Mouse (Mus musculus): ENCODE measurements around the gene Stim1. TPM values are rescaled to one million over a fixed set of nuclear protein-coding genes. Genes with fewer than 3 reads are reported as not detected.
"Not testable (repeated sequence)": the region's sequence is repeated elsewhere in the genome, so short reads cannot be mapped to it uniquely, and the experiment has no call there.

Stim1 gene
- polyA plus RNA-seq, 1 experiment from 2014 or later = 11.6 TPM

GRCm38 (mm10) chr7:102253631-102254030 lies 14.0 kb upstream of the Stim1 start:
- Histone ChIP-seq H3K27ac (replicated peaks) (no peak overlapping the region), H3K4me3 (no peak overlapping the region), H3K4me2 (no peak overlapping the region), H3K36me3 (no peaks in the 10 kb centered on the region), H3K9me3 (no peaks in the 10 kb centered on the region), H3K27me3 (no peaks in the 10 kb centered on the region), H3K9ac (no peak overlapping the region), H3K4me1 (replicated peaks) (peaks cover 19% of the 10 kb centered on the region)
- no peak for ATAC-seq (ENCODE audit: low read depth)
- WGBS = 93% methylated on average over 1 of the region's 1 CpGs

- no peak within 1 kb of the TSS for H3K27ac ChIP-seq (replicated peaks)
- H3K4me1 ChIP-seq (replicated peaks) = peaks cover 5% of the 10 kb centered on the region
- no peak within 1 kb of the TSS for H3K9ac ChIP-seq
- ATAC-seq (ENCODE audit: low read depth) = no peak
- H3K36me3 ChIP-seq = no peaks in the 10 kb centered on the region
- H3K27me3 ChIP-seq = no peaks in the 10 kb centered on the region
- H3K4me3 ChIP-seq = no peak within 1 kb of the TSS
- H3K9me3 ChIP-seq = no peaks in the 10 kb centered on the region
- WGBS = 84% methylated on average over 3 of the region's 3 CpGs
- H3K4me2 ChIP-seq = no peak within 1 kb of the TSS
Measured at GRCm38 (mm10) chr7:102255954-102256353, 11.7 kb upstream of the Stim1 start, which contains the start of gene Rhog. Rhog (minus strand) TSS chr7:102256054.

- no peak overlapping the region for H3K4me3 ChIP-seq
- H3K27ac ChIP-seq (replicated peaks) = no peak overlapping the region
- no peaks in the 10 kb centered on the region for H3K27me3 ChIP-seq
- no peaks in the 10 kb centered on the region for H3K36me3 ChIP-seq
- H3K9ac ChIP-seq = no peak overlapping the region
- no peaks in the 10 kb centered on the region for H3K4me1 ChIP-seq (replicated peaks)
- ATAC-seq (ENCODE audit: low read depth) = no peak
- 87% methylated on average over 3 of the region's 3 CpGs for WGBS
- H3K4me2 ChIP-seq = no peak overlapping the region
- H3K9me3 ChIP-seq = no peaks in the 10 kb centered on the region
Measured at GRCm38 (mm10) chr7:102256636-102257035, 11.0 kb upstream of the Stim1 start.

GRCm38 (mm10) chr7:102258189-102258588 lies 9.4 kb upstream of the Stim1 start:
- ATAC-seq (ENCODE audit: low read depth) = peak; percentile 48
- Histone ChIP-seq H3K27ac (replicated peaks) (no peak overlapping the region), H3K4me2 (no peak overlapping the region), H3K9me3 (no peaks in the 10 kb centered on the region), H3K4me3 (no peak overlapping the region), H3K36me3 (no peaks in the 10 kb centered on the region), H3K9ac (no peak overlapping the region), H3K27me3 (no peaks in the 10 kb centered on the region), H3K4me1 (replicated peaks) (no peaks in the 10 kb centered on the region)
- 19% methylated on average over 4 of the region's 4 CpGs for WGBS

GRCm38 (mm10) chr7:102258753-102259152 lies 8.9 kb upstream of the Stim1 start:
- no peaks in the 10 kb centered on the region for H3K27me3 ChIP-seq
- H3K27ac ChIP-seq (replicated peaks) = no peak overlapping the region
- no peak for ATAC-seq (ENCODE audit: low read depth)
- H3K4me3 ChIP-seq = no peak overlapping the region
- H3K4me1 ChIP-seq (replicated peaks) = no peaks in the 10 kb centered on the region
- H3K36me3 ChIP-seq = no peaks in the 10 kb centered on the region
- H3K4me2 ChIP-seq = no peak overlapping the region
- no peaks in the 10 kb centered on the region for H3K9me3 ChIP-seq
- H3K9ac ChIP-seq = no peak overlapping the region
- 51% methylated on average over 3 of the region's 3 CpGs for WGBS

- Histone ChIP-seq H3K27me3 (no peaks in the 10 kb centered on the region), H3K4me2 (no peak overlapping the region), H3K4me3 (no peak overlapping the region), H3K9ac (no peak overlapping the region), H3K27ac (replicated peaks) (no peak overlapping the region), H3K36me3 (no peaks in the 10 kb centered on the region), H3K4me1 (replicated peaks) (no peaks in the 10 kb centered on the region), H3K9me3 (no peaks in the 10 kb centered on the region)
- 88% methylated on average over 10 of the region's 10 CpGs for WGBS
- no peak for ATAC-seq (ENCODE audit: low read depth)
Measured at GRCm38 (mm10) chr7:102259716-102260479, 7.7 kb upstream of the Stim1 start.

GRCm38 (mm10) chr7:102260518-102260917 lies 7.1 kb upstream of the Stim1 start:
- H3K9me3 ChIP-seq = no peaks in the 10 kb centered on the region
- WGBS = 94% methylated on average over 1 of the region's 1 CpGs
- no peak overlapping the region for H3K4me2 ChIP-seq
- H3K27ac ChIP-seq (replicated peaks) = no peak overlapping the region
- no peak overlapping the region for H3K4me3 ChIP-seq
- ATAC-seq (ENCODE audit: low read depth) = no peak
- no peaks in the 10 kb centered on the region for H3K27me3 ChIP-seq
- H3K4me1 ChIP-seq (replicated peaks) = no peaks in the 10 kb centered on the region
- no peaks in the 10 kb centered on the region for H3K36me3 ChIP-seq
- no peak overlapping the region for H3K9ac ChIP-seq

- H3K4me1 ChIP-seq (replicated peaks) = peaks cover 2% of the 10 kb centered on the region; the same call in 1 of the 2 replicates
- H3K4me2 ChIP-seq = no peak overlapping the region
- H3K9me3 ChIP-seq = no peaks in the 10 kb centered on the region
- H3K9ac ChIP-seq = no peak overlapping the region
- no peaks in the 10 kb centered on the region; the same call in 1 of the 2 replicates for H3K27me3 ChIP-seq
- H3K4me3 ChIP-seq = no peak overlapping the region
- no peaks in the 10 kb centered on the region for H3K36me3 ChIP-seq
- no peak overlapping the region for H3K27ac ChIP-seq (replicated peaks)
- ATAC-seq (ENCODE audit: low read depth) = no peak
- 97% methylated on average over 2 of the region's 2 CpGs for whole genome bisulfite sequencing
Measured at GRCm38 (mm10) chr7:102263020-102263419, 4.6 kb upstream of the Stim1 start.

- H3K4me3 ChIP-seq; H3K9me3 ChIP-seq; H3K27ac ChIP-seq (replicated peaks); H3K36me3 ChIP-seq; H3K9ac ChIP-seq; H3K4me2 ChIP-seq; ATAC-seq (ENCODE audit: low read depth): not testable (repeated sequence)
- 90% methylated on average over 10 of the region's 10 CpGs for WGBS
- Histone ChIP-seq H3K4me1 (replicated peaks) (peaks cover 11% of the 10 kb centered on the region), H3K27me3 (peaks cover 12% of the 10 kb centered on the region)
Measured at GRCm38 (mm10) chr7:102266021-102266400, 1.6 kb upstream of the Stim1 start.

- Histone ChIP-seq H3K36me3 (no peaks in the 10 kb centered on the region), H3K4me1 (replicated peaks) (peaks cover 11% of the 10 kb centered on the region), H3K4me3 (peak overlapping the region; percentile 72; the same call in 1 of the 2 replicates), H3K9ac (no peak overlapping the region), H3K9me3 (no peaks in the 10 kb centered on the region), H3K4me2 (peak overlapping the region; percentile 98; the same call in 1 of the 2 replicates), H3K27me3 (peaks cover 12% of the 10 kb centered on the region), H3K27ac (replicated peaks) (no peak overlapping the region)
- ATAC-seq (ENCODE audit: low read depth) = peak; percentile 56
- WGBS = 57% methylated on average over 14 of the region's 14 CpGs
Measured at GRCm38 (mm10) chr7:102266401-102267042, 1.1 kb upstream of the Stim1 start.

GRCm38 (mm10) chr7:102267113-102267579 lies 460 bp upstream of the Stim1 start:
- Histone ChIP-seq H3K27me3 (peaks cover 12% of the 10 kb centered on the region), H3K4me2 (peak overlapping the region; percentile 98), H3K36me3 (no peaks in the 10 kb centered on the region), H3K4me3 (peak overlapping the region; percentile 72), H3K9ac (peak overlapping the region; percentile 76), H3K9me3 (no peaks in the 10 kb centered on the region), H3K4me1 (replicated peaks) (peaks cover 11% of the 10 kb centered on the region), H3K27ac (replicated peaks) (0 out of 2 replicates have a peak overlapping the region, but pooled peaks have one; percentile 34)
- ATAC-seq (ENCODE audit: low read depth) = peak; percentile 91
- under 1% methylated on average over 34 of the region's 34 CpGs for WGBS

- 6% methylated on average over 12 of the region's 12 CpGs for WGBS
- peak overlapping the region; percentile 98 for H3K4me2 ChIP-seq
- no peak for ATAC-seq (ENCODE audit: low read depth)
- no peaks in the 10 kb centered on the region for H3K36me3 ChIP-seq
- peak overlapping the region; percentile 72 for H3K4me3 ChIP-seq
- peaks cover 12% of the 10 kb centered on the region for H3K27me3 ChIP-seq
- peaks cover 11% of the 10 kb centered on the region for H3K4me1 ChIP-seq (replicated peaks)
- H3K9me3 ChIP-seq = no peaks in the 10 kb centered on the region
- H3K9ac ChIP-seq = peak overlapping the region; percentile 76
- no peak overlapping the region for H3K27ac ChIP-seq (replicated peaks)
Measured at GRCm38 (mm10) chr7:102268395-102268748, 766 bp downstream of the Stim1 start.

Data from neural tube, embryonic 13.5 days (tissue).